Mouse (Mus musculus) cerebellum, adult 2 months (tissue): ENCODE data around the gene Capn6.

Experiments used
- CTCF ChIP-seq: fragments of 200-500 bp; IDR thresholded peaks from 2 replicates; pipeline ENCODE4 v1.5.1; 2011; ENCODE audit warnings: low read depth, mild to moderate bottlenecking, control low read depth, low read length, moderate library complexity, borderline replicate concordance; ENCODE audit not compliant: insufficient read depth
- POLR2A ChIP-seq: fragments of 200-500 bp; IDR thresholded peaks from 2 replicates; pipeline ENCODE4 v1.6.1; 2011; ENCODE audit warnings: low read length, control low read depth, borderline replicate concordance; ENCODE audit not compliant: insufficient read depth

DNA sequence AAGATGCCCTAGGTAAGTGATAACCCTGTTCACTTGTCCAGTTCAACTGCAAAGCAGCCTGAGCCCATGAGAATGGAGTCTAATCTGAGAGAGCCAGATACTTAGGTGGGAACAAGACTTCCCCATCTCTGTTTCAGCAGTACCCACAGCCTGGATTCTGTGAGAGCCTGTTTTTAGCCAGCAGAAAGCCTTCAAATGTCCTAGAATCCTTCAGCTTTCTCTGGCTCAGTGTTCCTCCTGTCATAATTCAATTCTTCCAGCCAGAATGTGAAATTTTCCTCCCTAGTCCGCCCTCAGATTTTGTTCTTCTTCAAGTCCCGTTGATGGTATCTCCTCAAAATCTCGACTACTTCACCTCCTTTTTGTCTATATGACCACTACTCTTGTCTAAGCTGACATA lies 22.8 kb upstream of the Capn6 start:
- TF ChIP-seq CTCF, result no peak
- TF ChIP-seq POLR2A, result no peak
